Mouse (Mus musculus) liver, adult 2 months (tissue): ENCODE data around the gene Igsf9. TPM values are rescaled to one million over a fixed set of nuclear protein-coding genes. Genes with fewer than 3 reads are reported as not detected.

Source experiments
- DNase-seq: peaks from one replicate; pipeline ENCODE4 v3.0.0-alpha.2; 2011; ENCODE audit warnings: low read depth, low spot score; ENCODE audit errors: extremely low read depth
- H3K27ac ChIP-seq: fragments of 200-500 bp; replicated peaks from 2 replicates; pipeline ENCODE4 v1.5.1; 2012; ENCODE audit warnings: low read depth, mild to moderate bottlenecking, control low read depth, inconsistent platforms, low read length; ENCODE audit not compliant: insufficient read depth
- H3K27me3 ChIP-seq: fragments of 200-500 bp; 2 replicates; pipeline ENCODE4 v1.6.1; 2012; ENCODE audit warnings: mild to moderate bottlenecking, moderate library complexity, low read length, inconsistent platforms; ENCODE audit not compliant: control insufficient read depth, insufficient read depth
- H3K36me3 ChIP-seq: fragments of 200-500 bp; 2 replicates; pipeline ENCODE4 v1.6.1; 2012; ENCODE audit warnings: low read length, inconsistent platforms; ENCODE audit not compliant: control insufficient read depth, insufficient read depth
- H3K4me1 ChIP-seq: fragments of 200-500 bp; 2 replicates; pipeline ENCODE4 v1.6.1; 2011; ENCODE audit warnings: low read length; ENCODE audit not compliant: control insufficient read depth, insufficient read depth
- H3K4me3 ChIP-seq: fragments of 200-500 bp; 2 replicates; pipeline ENCODE4 v1.5.1; 2011; ENCODE audit warnings: low read depth, mild to moderate bottlenecking, control low read depth, low read length, moderate library complexity; ENCODE audit not compliant: insufficient read depth
- H3K79me2 ChIP-seq: fragments of 200-500 bp; 2 replicates; pipeline ENCODE4 v1.6.1; 2012; ENCODE audit warnings: inconsistent platforms, mild to moderate bottlenecking, low read length, moderate library complexity; ENCODE audit not compliant: control insufficient read depth, insufficient read depth
- H3K9ac ChIP-seq: fragments of 200-500 bp; 2 replicates; pipeline ENCODE4 v1.6.1; 2012; ENCODE audit warnings: low read depth, mild to moderate bottlenecking, control low read depth, inconsistent platforms, low read length
- CTCF ChIP-seq: fragments of 200-500 bp; IDR thresholded peaks from 2 replicates; pipeline ENCODE4 v1.5.1; 2011; ENCODE audit warnings: low read depth, low read length, control low read depth
- POLR2A ChIP-seq: fragments of 200-500 bp; IDR thresholded peaks from 2 replicates; pipeline ENCODE4 v1.6.1; 2011; ENCODE audit warnings: low read length, control low read depth; ENCODE audit not compliant: insufficient read depth; ENCODE audit errors: extremely low read depth
- WGBS: fragments of 180-500 bp; shearing (Covaris S2); methylation state at CpG from one replicate; pipeline ENCODE4 v1.1.7; 2018; 5-methylcytosine and 5-hydroxymethylcytosine counted together
- polyA plus RNA-seq: library from polyadenylated mRNA; depleted of rRNA; stranded (reverse); fragments of >200 nt; gene quantifications from 2 replicates; pipeline ENCODE4 v1.2.3, GENCODE M21; 2012
- total RNA-seq: library from RNA; depleted of rRNA; stranded (reverse); fragments of >200 nt; gene quantifications from 2 replicates; pipeline ENCODE4 v1.2.3, GENCODE M21; 2014

The Igsf9 gene
- total and polyA plus RNA-seq, 2 experiments, result 0.28 to 0.55 TPM

DNA sequence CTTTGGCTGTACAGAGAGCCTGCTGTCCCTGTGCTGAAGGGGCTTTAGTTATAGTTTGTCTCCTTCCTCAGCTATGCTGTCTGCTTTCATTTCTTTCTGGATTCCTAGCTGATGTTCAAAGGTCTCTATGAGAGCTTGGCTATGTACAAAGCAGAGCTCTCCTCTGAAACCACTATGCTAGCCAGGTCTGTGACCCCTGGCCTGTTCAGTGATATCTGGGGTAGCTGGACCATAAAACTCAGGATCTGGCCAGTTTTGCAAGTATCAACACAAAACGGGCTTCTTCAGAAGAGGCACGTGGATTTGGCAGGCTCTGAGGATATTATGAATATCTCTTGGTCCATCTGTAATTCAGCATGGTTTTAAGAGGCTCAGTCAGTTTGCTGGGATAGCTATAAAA, 28.7 kb upstream of the Igsf9 start:
- 42% methylated on average over 2 of the region's 2 CpGs for WGBS
- H3K79me2 ChIP-seq, result no peaks in the 10 kb centered on the region
- no peaks in the 10 kb centered on the region for H3K36me3 ChIP-seq
- no peaks in the 10 kb centered on the region for H3K27me3 ChIP-seq
- no peaks in the 10 kb centered on the region for H3K4me1 ChIP-seq
- H3K4me3 ChIP-seq, result no peak overlapping the region
- no peak overlapping the region for H3K27ac ChIP-seq
- no peak overlapping the region for H3K9ac ChIP-seq
- DNase-seq, result no peak
- TF ChIP-seq POLR2A (no peak), CTCF (no peak)

GRCm38 (mm10) chr1:172453810-172454209, 27.8 kb upstream of the Igsf9 start:
- no peak for TF ChIP-seq POLR2A
- no peak for TF ChIP-seq CTCF
- no peak for DNase-seq
- Histone ChIP-seq H3K27me3 (no peaks in the 10 kb centered on the region), H3K27ac (no peak overlapping the region), H3K36me3 (no peaks in the 10 kb centered on the region), H3K9ac (no peak overlapping the region), H3K79me2 (no peaks in the 10 kb centered on the region), H3K4me3 (no peak overlapping the region), H3K4me1 (no peaks in the 10 kb centered on the region)
- 91% methylated on average over 2 of the region's 2 CpGs for WGBS

DNA sequence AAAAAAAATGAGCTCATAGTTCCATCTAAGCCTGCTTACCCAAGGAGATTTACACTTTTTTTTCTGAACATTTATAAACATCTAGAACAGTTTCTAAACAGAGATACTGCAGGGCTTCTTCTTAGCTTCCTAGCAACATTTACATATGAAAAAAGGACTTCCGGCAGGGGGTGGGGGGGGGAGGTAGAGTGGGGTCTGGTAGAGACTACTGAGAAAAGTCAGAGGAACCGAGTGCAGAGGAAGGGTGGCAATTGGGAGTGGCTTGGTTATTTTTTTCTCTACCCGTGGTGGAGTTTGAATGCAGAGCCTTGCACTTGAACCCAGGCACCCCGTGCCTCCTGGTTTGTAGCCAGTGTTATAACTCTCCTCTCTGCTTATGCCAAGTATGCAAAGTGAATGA, 26.2 kb upstream of the Igsf9 start:
- no peaks in the 10 kb centered on the region for H3K4me1 ChIP-seq
- H3K27me3 ChIP-seq, result no peaks in the 10 kb centered on the region
- H3K79me2 ChIP-seq, result no peaks in the 10 kb centered on the region
- H3K36me3 ChIP-seq, result no peaks in the 10 kb centered on the region
- 47% methylated on average over 4 of the region's 4 CpGs for WGBS
- TF ChIP-seq POLR2A, result no peak
- no peak for TF ChIP-seq CTCF
- H3K27ac ChIP-seq, result no peak overlapping the region; the same call in 1 of the 2 replicates
- H3K4me3 ChIP-seq, result no peak overlapping the region
- no peak overlapping the region for H3K9ac ChIP-seq
- no peak for DNase-seq

DNA sequence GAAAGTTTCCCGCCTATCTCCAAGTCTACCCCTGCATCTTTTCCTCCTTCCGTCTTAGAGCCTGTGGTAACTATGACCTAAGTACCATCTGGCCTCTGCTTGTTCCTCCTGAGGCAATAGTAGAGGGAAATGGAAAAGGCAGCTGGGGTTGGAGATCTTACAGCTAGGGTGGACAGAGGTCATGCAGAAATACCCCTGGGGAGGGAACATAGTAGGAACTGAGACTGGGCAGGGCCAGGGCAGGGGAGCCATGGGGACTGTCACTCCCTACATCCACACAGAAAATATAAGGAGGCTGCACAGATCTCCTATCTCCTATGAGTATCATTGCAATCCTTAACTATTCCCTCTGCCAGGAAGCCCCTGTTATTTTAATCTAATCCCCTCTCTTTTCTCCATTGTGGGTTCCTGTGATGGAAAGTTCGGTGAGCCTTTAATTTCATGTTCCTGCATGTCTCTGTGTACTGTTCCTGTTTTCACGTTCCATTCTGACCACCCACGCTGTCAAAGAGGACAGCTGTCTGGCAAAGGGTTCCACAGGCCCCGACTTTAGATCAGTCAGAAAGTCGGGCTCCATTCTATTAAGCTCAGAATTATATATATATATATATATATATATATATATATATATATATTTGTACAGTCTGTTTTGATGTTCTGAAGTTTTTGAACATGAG, 25.4 kb upstream of the Igsf9 start:
- Histone ChIP-seq H3K4me1 (no peaks in the 10 kb centered on the region), H3K9ac (no peak overlapping the region), H3K27ac (no peak overlapping the region; the same call in 1 of the 2 replicates), H3K36me3 (no peaks in the 10 kb centered on the region), H3K27me3 (no peaks in the 10 kb centered on the region), H3K79me2 (no peaks in the 10 kb centered on the region), H3K4me3 (no peak overlapping the region)
- peak; percentile 28 for DNase-seq
- TF ChIP-seq POLR2A (no peak), CTCF (no peak)
- WGBS, result 74% methylated on average over 7 of the region's 7 CpGs

DNA sequence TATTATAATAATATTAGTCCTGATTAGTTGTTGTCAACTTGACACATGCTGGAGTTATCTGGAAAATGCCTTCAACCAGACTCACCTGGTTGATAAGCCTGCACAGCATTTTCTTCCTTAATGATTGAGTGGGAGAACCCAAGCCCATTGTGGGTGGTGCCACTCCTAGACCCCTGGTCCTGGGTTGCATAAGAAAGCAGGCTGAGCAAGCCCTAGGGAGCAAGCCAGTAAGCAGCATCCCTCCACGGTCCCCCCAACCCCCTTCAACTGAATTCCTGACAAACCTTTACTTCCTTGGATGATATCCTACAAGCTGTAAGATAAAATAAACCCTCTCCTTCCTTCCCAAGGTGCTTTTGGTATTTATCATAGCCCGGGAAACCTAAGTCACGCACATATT, 24.4 kb upstream of the Igsf9 start:
- WGBS, result 92% methylated on average over 3 of the region's 3 CpGs
- Histone ChIP-seq H3K27ac (no peak overlapping the region), H3K4me1 (no peaks in the 10 kb centered on the region), H3K36me3 (no peaks in the 10 kb centered on the region), H3K27me3 (no peaks in the 10 kb centered on the region), H3K79me2 (no peaks in the 10 kb centered on the region), H3K4me3 (no peak overlapping the region), H3K9ac (no peak overlapping the region)
- TF ChIP-seq CTCF (no peak), POLR2A (no peak)
- no peak for DNase-seq

DNA sequence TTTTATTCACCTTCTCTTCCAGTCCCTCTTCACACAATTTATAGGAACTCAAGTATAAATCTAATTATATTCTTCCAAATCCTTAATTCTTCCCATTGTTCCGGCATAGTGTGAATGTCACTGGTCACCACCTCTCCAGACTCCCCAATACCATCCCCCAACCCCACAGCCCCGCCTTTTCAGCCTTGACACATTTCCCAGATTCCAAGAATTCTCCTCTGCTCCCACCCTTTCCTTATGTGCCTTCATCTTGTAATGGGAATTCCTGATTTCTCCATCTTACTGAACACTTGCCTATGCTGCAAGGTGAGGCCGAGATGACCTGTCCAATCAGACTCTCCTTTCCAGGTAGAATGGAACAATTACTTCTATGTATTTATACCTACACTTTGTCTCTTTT, 23.5 kb upstream of the Igsf9 start:
- no peaks in the 10 kb centered on the region for H3K79me2 ChIP-seq
- no peaks in the 10 kb centered on the region for H3K36me3 ChIP-seq
- no peaks in the 10 kb centered on the region for H3K27me3 ChIP-seq
- H3K27ac ChIP-seq, result no peak overlapping the region
- no peaks in the 10 kb centered on the region for H3K4me1 ChIP-seq
- H3K4me3 ChIP-seq, result no peak overlapping the region
- DNase-seq, result no peak
- TF ChIP-seq CTCF, result no peak
- TF ChIP-seq POLR2A, result no peak
- no peak overlapping the region for H3K9ac ChIP-seq
- WGBS, result 86% methylated on average over 3 of the region's 3 CpGs
